ENCODE assay signal across 14 mouse cellular contexts in genomic region chr13:60255715-60256114, GRCm38 (mm10).
DNase-seq lines count a peak whose midpoint lies in the region; ATAC-seq lines count a peak whose summit lies in the region.
"Had no signal": no experiment of that assay in that cellular context is flagged by ENCODE, and none has a peak within 500 bp of the region (broad histone marks: within the 10 kb centered on the region; RNA-seq: fewer than 3 reads in every experiment).

No protein-coding gene starts in this region.

- no peak overlapping the region for H3K4me3 ChIP-seq in hindbrain, embryonic 10.5 days
- H3K4me3 ChIP-seq in hindbrain, embryonic 13.5 days: no peak overlapping the region
- H3K4me3 ChIP-seq in limb, embryonic 10.5 days: 0 out of 2 replicates have a peak overlapping the region, but pooled peaks have one; percentile 12
- H3K4me3 ChIP-seq: hindbrain, embryonic 15.5 days had no signal

- WGBS in hindbrain, embryonic 10.5 days: 63% methylated on average over 7 of the region's 7 CpGs
- 58% methylated on average over 7 of the region's 7 CpGs for WGBS in hindbrain, embryonic 13.5 days
- 7% methylated on average over 7 of the region's 7 CpGs for WGBS in limb, embryonic 10.5 days

- no peak for DNase-seq in hindbrain, embryonic 10.5 days (ENCODE audit: low spot score)
- DNase-seq in 3T3-L1 (ENCODE audit: low read depth, low spot score): peak; percentile 50
- DNase-seq in embryo, embryonic 9.5 days (ENCODE audit: extremely low spot score): peak; percentile 52
- peak; percentile 68 for DNase-seq in limb, embryonic 10.5 days (ENCODE audit: low spot score)
- DNase-seq in right cerebral cortex, postnatal 14 days: no peak
- no peak for DNase-seq in thymus, postnatal 25 days
- no peak for DNase-seq in MN1 (ENCODE audit: low spot score)
- DNase-seq: adrenal gland, postnatal 14 days; cerebellum, adult 11 months; heart, adult 18-20 months; left cerebral cortex, postnatal 4 days had no signal

- peaks cover 9% of the 10 kb centered on the region for H3K4me1 ChIP-seq in hindbrain, embryonic 10.5 days (replicated peaks)
- H3K4me1 ChIP-seq in hindbrain, embryonic 13.5 days (replicated peaks): no peaks in the 10 kb centered on the region
- peaks cover 54% of the 10 kb centered on the region for H3K4me1 ChIP-seq in limb, embryonic 10.5 days
- H3K4me1 ChIP-seq: hindbrain, embryonic 15.5 days had no signal

- ATAC-seq in hindbrain, embryonic 13.5 days (ENCODE audit: low FRiP score): no peak

- no peak overlapping the region for H3K4me2 ChIP-seq in hindbrain, embryonic 13.5 days
- H3K4me2 ChIP-seq: hindbrain, embryonic 15.5 days had no signal

- H3K27me3 ChIP-seq in hindbrain, embryonic 10.5 days (ENCODE audit: insufficient read depth, poor library complexity, severe bottlenecking): no peaks in the 10 kb centered on the region
- no peaks in the 10 kb centered on the region for H3K27me3 ChIP-seq in hindbrain, embryonic 13.5 days
- H3K27me3 ChIP-seq in limb, embryonic 10.5 days (ENCODE audit: low read depth, poor library complexity, severe bottlenecking): no peaks in the 10 kb centered on the region
- H3K27me3 ChIP-seq: hindbrain, embryonic 15.5 days had no signal

- H3K9me3 ChIP-seq in hindbrain, embryonic 10.5 days: no peaks in the 10 kb centered on the region
- H3K9me3 ChIP-seq in hindbrain, embryonic 13.5 days: no peaks in the 10 kb centered on the region
- no peaks in the 10 kb centered on the region for H3K9me3 ChIP-seq in limb, embryonic 10.5 days (replicated peaks)
- H3K9me3 ChIP-seq: hindbrain, embryonic 15.5 days had no signal

- H3K9ac ChIP-seq in hindbrain, embryonic 13.5 days: no peak overlapping the region
- H3K9ac ChIP-seq: hindbrain, embryonic 15.5 days had no signal

- H3K27ac ChIP-seq in hindbrain, embryonic 10.5 days: 0 out of 2 replicates have a peak overlapping the region, but pooled peaks have one; percentile 54
- no peak overlapping the region for H3K27ac ChIP-seq in hindbrain, embryonic 13.5 days
- H3K27ac ChIP-seq in limb, embryonic 10.5 days: peak overlapping the region; percentile 89
- H3K27ac ChIP-seq: hindbrain, embryonic 15.5 days; macrophage had no signal

- H3K36me3 ChIP-seq in hindbrain, embryonic 10.5 days: no peaks in the 10 kb centered on the region
- H3K36me3 ChIP-seq in hindbrain, embryonic 13.5 days: no peaks in the 10 kb centered on the region
- H3K36me3 ChIP-seq in limb, embryonic 10.5 days: no peaks in the 10 kb centered on the region
- H3K36me3 ChIP-seq: hindbrain, embryonic 15.5 days had no signal

Comparison
In these comparisons a context has a peak if more than half of its experiments do, and no peak if none do; other contexts are left out.
1. DNase-seq: peak in 3T3-L1 (single experiment), embryo, embryonic 9.5 days (single experiment) and limb, embryonic 10.5 days (single experiment); none in hindbrain, embryonic 10.5 days (single experiment), right cerebral cortex, postnatal 14 days (single experiment), thymus, postnatal 25 days (single experiment) and MN1 (single experiment).